Mouse (Mus musculus) heart, embryonic 14.5 days (tissue): ENCODE measurements at regions not wholly inside any gene's neighbourhood (a gene's known extent, or its start where the extent isn't known, plus 50 kb on each side); places are given as distances from the start of the nearest gene placed in this dataset.

ENCODE experiments used
- ATAC-seq: fragments of 200-750 bp; cut with Nextera tagmentation; 2 replicates; pipeline ENCODE4 v1.8.0; 2017; ENCODE audit warnings: low read depth, moderate TSS enrichment; ENCODE audit not compliant: insufficient number of reproducible peaks, insufficient read depth, low FRiP score
- H3K27ac ChIP-seq, 2 experiments: fragments of 200-500 bp in 1 of 2; fragments of 300-500 bp in 1 of 2; sonication (generic) in 1 of 2; replicated peaks in 1 of 2; 2 replicates each; pipeline ENCODE4 v1.5.1; 2012 to 2014; ENCODE audit warnings: low read depth in 2 of 2, low read length in 2 of 2, control low read depth in 1 of 2, mild to moderate bottlenecking in 1 of 2, mixed read lengths in 1 of 2; ENCODE audit not compliant: control insufficient read depth in 1 of 2, insufficient read depth in 1 of 2
- H3K27me3 ChIP-seq: fragments of 300-500 bp; sonication (generic); 2 replicates; pipeline ENCODE4 v1.6.1; 2014; ENCODE audit warnings: mild to moderate bottlenecking, low read length, control low read depth; ENCODE audit not compliant: control insufficient read depth, insufficient read depth
- H3K36me3 ChIP-seq: fragments of 300-500 bp; sonication (generic); 2 replicates; pipeline ENCODE4 v1.6.1; 2014; ENCODE audit warnings: mild to moderate bottlenecking, control low read depth, low read length, mixed read lengths; ENCODE audit not compliant: control insufficient read depth, insufficient read depth
- H3K4me1 ChIP-seq, 2 experiments: fragments of 200-500 bp in 1 of 2; fragments of 300-500 bp in 1 of 2; sonication (generic) in 1 of 2; 2 replicates each; pipeline ENCODE4 v1.6.1; 2012 to 2014; ENCODE audit warnings: low read length in 2 of 2, control low read depth in 1 of 2, mixed read lengths in 1 of 2; ENCODE audit not compliant: control insufficient read depth in 2 of 2, insufficient read depth in 2 of 2
- H3K4me2 ChIP-seq: fragments of 300-500 bp; sonication (generic); 2 replicates; pipeline ENCODE4 v1.6.1; 2014; ENCODE audit warnings: mild to moderate bottlenecking, low read length
- H3K4me3 ChIP-seq, 2 experiments: fragments of 200-500 bp in 1 of 2; fragments of 300-500 bp in 1 of 2; sonication (generic) in 1 of 2; 2 replicates each; pipeline ENCODE4 v1.5.1; 2012 to 2014; ENCODE audit warnings: low read length in 2 of 2, mild to moderate bottlenecking in 2 of 2, control low read depth in 1 of 2, low read depth in 1 of 2, moderate library complexity in 1 of 2; ENCODE audit not compliant: control insufficient read depth in 1 of 2, insufficient read depth in 1 of 2
- H3K9ac ChIP-seq: fragments of 300-500 bp; sonication (generic); 2 replicates; pipeline ENCODE4 v1.6.1; 2014; ENCODE audit warnings: mild to moderate bottlenecking, low read length
- H3K9me3 ChIP-seq: fragments of 300-500 bp; sonication (generic); 2 replicates; pipeline ENCODE4 v1.6.1; 2016; ENCODE audit warnings: low read length, control low read depth; ENCODE audit not compliant: control insufficient read depth
- WGBS: fragments of 180-500 bp; shearing (Covaris S2); extraction: QIAGEN DNeasy Blood & Tissue Kit; methylation state at CpG from one replicate; pipeline ENCODE4 v1.1.7; 2014; 5-methylcytosine and 5-hydroxymethylcytosine counted together

DNA sequence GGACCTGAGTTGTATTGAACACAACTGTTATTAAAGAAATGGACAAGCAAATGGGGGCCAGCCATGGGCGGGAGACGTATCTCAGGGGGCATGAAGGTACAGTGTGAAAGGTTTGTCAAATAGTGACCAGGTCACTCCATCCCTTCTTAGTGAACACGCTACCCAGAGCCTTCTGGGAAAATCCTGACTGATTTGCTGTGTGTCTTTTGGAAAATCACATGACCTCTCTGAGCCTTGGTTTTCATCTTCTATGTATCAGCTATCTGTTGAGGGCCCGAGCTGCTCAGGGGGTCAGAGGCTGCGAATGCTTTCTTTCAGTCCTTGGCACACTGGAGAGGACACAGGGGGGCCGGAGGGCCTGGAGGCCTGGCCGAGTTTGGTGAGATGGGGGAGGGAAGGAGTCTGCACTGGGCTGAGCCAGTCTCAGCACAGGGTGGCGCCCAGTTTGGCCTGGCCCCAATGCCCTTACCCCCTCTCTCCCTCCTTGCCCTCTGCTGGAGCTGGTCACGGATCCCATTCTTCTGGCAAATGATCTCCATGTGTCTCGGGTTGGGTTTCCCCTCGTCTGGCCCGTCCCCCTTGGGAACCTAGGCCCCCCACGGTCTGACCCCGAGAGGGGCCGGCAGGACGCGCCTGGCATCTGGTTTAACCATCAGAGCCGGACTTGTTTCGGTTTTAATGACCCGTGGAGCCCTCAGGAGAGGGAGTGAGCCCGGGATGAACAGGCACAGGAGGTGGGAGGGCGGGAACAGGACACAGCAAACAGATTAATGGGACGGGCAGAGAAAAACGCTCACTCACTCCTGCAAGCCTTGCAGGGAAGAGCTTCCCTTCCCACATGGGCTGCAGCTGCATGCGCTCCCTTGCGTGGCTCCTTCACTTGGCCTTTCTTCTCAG is 113.7 kb downstream of the Mn1 start:
- H3K9me3 ChIP-seq, result no peaks in the 10 kb centered on the region
- H3K4me1 ChIP-seq, result peaks cover 60 to 83% of the 10 kb centered on the region in 2 experiments
- H3K27ac ChIP-seq, result no peak overlapping the region
- no peaks in the 10 kb centered on the region for H3K36me3 ChIP-seq
- H3K9ac ChIP-seq, result peak overlapping the region; percentile 42
- H3K27me3 ChIP-seq, result peaks cover 22% of the 10 kb centered on the region
- WGBS, result 30% methylated on average over 26 of the region's 26 CpGs
- H3K4me2 ChIP-seq, result peak overlapping the region; percentile 52
- no peak for ATAC-seq
- H3K4me3 ChIP-seq, result 0 out of 4 replicates have a peak overlapping the region, but pooled peaks of 1 of the 2 experiments have one; percentile 4

GRCm38 (mm10) chr5:111532446-111533035 is 115.4 kb downstream of the Mn1 start:
- peak; percentile 6; the same call in 1 of the 2 replicates for ATAC-seq
- no peak overlapping the region for H3K4me2 ChIP-seq
- peaks cover 20% of the 10 kb centered on the region for H3K27me3 ChIP-seq
- H3K27ac ChIP-seq, result peak overlapping the region in 1 of 2 experiments; percentile 10; a peak in 1 of 4 replicates
- H3K4me1 ChIP-seq, result peaks cover 66 to 92% of the 10 kb centered on the region in 2 experiments
- 59% methylated on average over 9 of the region's 9 CpGs for WGBS
- H3K4me3 ChIP-seq, result no peak overlapping the region
- no peaks in the 10 kb centered on the region for H3K9me3 ChIP-seq
- H3K36me3 ChIP-seq, result no peaks in the 10 kb centered on the region
- H3K9ac ChIP-seq, result no peak overlapping the region

DNA sequence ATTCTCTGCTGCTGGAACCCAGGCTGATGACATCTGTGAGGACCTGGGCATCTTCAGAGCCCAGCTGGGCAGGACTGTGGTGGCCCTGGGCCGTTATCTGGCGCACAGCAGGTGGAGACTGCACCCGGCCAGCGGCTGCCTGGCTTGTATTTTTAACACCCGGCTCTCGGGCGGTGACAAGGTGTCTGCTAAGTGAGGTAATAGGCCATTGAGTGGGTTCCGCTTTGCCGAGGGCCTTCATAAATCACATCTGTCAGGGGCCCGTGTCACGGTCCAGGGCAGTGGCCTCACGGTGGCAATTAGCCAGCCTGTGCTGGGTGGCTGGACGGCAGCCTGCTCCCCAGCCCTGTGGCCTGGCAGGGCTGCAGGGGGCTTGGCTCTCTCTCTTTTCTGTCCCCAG is 118.8 kb downstream of the Mn1 start:
- peak; percentile 82 for ATAC-seq
- Histone ChIP-seq H3K4me1 (peaks cover 51 to 63% of the 10 kb centered on the region in 2 experiments), H3K9me3 (no peaks in the 10 kb centered on the region), H3K9ac (peak overlapping the region; percentile 7; the same call in 1 of the 2 replicates), H3K36me3 (no peaks in the 10 kb centered on the region), H3K4me2 (0 out of 2 replicates have a peak overlapping the region, but pooled peaks have one; percentile 8), H3K27ac (peak overlapping the region; percentile 57 to 66), H3K4me3 (no peak overlapping the region), H3K27me3 (peaks cover 36% of the 10 kb centered on the region; the same call in 1 of the 2 replicates)
- WGBS, result 7% methylated on average over 13 of the region's 13 CpGs

GRCm38 (mm10) chr5:111538560-111539450 is 121.6 kb downstream of the Mn1 start:
- H3K27me3 ChIP-seq, result peaks cover 38% of the 10 kb centered on the region

DNA sequence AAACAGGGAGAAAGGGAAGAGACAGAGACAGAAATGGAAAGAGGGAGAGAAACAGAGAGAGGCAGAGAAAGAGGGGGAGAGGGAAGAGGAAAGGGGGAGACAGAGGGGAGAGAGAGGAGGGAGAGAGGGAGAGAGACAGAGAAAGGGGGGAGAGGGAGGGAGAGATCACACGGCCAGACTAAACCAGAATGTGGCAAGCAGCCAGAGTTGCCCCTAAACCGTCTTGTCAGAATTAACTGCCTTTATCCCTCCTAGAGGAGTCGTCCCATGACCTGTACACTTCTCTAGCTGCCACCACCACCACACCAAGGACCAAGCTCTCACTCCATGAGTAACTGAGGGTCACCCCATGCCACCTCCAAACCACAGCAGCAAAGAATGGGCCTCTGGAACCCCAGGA is 123.3 kb downstream of the Mn1 start:
- H3K4me2 ChIP-seq, result no peak overlapping the region
- WGBS, result 6% methylated on average over 3 of the region's 3 CpGs
- no peak for ATAC-seq
- no peak overlapping the region; the same call in 1 of the 2 replicates for H3K9ac ChIP-seq
- no peak overlapping the region for H3K27ac ChIP-seq
- H3K27me3 ChIP-seq, result peaks cover 45% of the 10 kb centered on the region
- H3K9me3 ChIP-seq, result no peaks in the 10 kb centered on the region
- peaks cover 21 to 24% of the 10 kb centered on the region in 2 experiments for H3K4me1 ChIP-seq
- no peak overlapping the region for H3K4me3 ChIP-seq
- no peaks in the 10 kb centered on the region for H3K36me3 ChIP-seq

More at GRCm38 (mm10) chr5:111538560-111539450, 121.6 kb downstream of the Mn1 start:
- Histone ChIP-seq H3K9ac (no peak overlapping the region), H3K4me2 (no peak overlapping the region), H3K4me3 (no peak overlapping the region), H3K4me1 (peaks cover 34 to 38% of the 10 kb centered on the region in 2 experiments), H3K36me3 (no peaks in the 10 kb centered on the region), H3K9me3 (no peaks in the 10 kb centered on the region), H3K27ac (no peak overlapping the region)
- 85% methylated on average over 13 of the region's 13 CpGs for WGBS
- no peak for ATAC-seq

DNA sequence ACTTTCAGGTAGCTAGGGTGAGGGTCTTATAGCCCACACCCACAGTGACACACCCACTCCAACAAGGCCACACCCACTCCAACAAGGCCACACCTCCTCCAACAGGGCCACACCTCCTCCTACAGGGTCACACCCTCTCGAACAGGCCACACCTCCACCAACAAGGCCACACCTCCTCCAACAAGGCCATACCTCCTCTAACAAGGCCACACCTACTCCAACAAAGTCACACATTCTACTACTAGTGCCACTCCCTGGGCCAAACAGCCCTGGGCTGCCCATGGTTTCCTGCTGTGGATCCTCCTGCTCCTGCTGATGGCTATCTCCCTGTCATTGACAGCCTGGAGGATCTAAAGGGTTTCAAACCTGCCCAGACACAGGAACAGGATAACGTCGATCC is 124.9 kb downstream of the Mn1 start:
- H3K27me3 ChIP-seq, result peaks cover 45% of the 10 kb centered on the region
- no peak for ATAC-seq
- no peaks in the 10 kb centered on the region for H3K36me3 ChIP-seq
- peaks cover 9 to 11% of the 10 kb centered on the region in 2 experiments for H3K4me1 ChIP-seq
- no peak overlapping the region for H3K4me2 ChIP-seq
- no peak overlapping the region for H3K27ac ChIP-seq
- no peak overlapping the region for H3K9ac ChIP-seq
- no peak overlapping the region for H3K4me3 ChIP-seq
- WGBS, result 46% methylated on average over 3 of the region's 3 CpGs
- H3K9me3 ChIP-seq, result no peaks in the 10 kb centered on the region
